Mouse (Mus musculus) c-Kit-negative CD71-positive TER-119-positive erythroid progenitor cells, embryonic 14.5 days (primary cell): Measurements from ENCODE around the gene B4galt3.

Experiments
- DNase-seq: peaks from one replicate; pipeline ENCODE4 v3.0.0-alpha.2; 2013; ENCODE audit warnings: low read depth, low spot score

The B4galt3 gene

DNA sequence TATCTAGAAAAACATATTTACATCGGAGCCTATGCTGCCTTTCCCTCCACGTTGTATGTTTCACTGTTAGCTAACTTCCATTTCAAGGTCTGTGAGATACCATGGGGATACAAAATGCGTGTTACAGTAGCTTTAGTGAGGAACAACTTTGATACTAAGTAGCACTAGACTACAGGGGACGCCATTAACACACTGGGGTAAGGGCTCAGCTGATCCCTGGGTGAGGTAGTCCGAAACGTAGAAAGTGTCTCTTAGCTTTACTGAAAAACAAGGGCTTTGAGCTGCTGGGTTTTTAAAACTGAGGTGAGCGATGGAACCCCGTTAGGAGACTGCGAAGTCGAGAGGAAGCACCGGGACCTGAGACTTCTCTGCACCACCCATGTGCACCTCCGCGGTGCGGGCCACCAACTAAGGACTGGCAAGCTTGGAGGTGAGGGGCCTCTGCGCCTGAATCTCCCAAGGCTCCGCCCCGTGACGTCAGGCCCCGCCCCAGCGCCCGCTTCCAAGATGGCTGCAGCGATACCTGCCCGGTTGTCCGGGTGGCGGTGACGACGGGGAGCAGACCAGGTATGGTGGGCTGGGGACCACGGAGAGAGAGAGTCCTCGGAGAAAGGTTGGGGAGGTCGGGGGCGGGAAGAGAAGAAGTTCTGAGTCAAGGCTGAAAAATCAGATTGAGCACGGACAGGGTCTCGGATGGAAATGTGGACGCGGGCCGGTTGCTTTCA, at the start of gene B4galt3:
Gene B4galt3, plus strand, starts transcription at position 481 of the 725 bp plus-strand sequence.
- DNase-seq, result peak; percentile 85

DNA sequence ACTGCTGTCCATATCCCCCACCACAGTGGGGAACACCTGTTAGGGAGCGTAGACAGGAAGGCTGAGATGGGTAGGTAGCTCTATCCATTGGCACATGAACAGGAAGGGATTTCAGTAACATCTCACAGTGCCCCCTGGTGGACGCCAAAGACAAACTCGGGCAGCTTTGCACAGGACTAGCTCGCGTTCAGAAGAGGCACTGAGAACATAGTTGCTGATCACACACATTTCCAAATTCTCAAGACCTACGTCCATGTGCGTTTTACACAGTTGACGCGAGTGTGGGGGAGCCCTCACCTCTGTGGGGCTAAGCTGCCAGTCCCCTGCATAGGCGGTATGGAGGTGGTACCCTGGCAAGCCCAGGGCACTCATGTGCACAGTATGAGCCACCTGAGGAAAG, 49.3 kb upstream of the B4galt3 start:
- DNase-seq, result peak; percentile 74

DNA sequence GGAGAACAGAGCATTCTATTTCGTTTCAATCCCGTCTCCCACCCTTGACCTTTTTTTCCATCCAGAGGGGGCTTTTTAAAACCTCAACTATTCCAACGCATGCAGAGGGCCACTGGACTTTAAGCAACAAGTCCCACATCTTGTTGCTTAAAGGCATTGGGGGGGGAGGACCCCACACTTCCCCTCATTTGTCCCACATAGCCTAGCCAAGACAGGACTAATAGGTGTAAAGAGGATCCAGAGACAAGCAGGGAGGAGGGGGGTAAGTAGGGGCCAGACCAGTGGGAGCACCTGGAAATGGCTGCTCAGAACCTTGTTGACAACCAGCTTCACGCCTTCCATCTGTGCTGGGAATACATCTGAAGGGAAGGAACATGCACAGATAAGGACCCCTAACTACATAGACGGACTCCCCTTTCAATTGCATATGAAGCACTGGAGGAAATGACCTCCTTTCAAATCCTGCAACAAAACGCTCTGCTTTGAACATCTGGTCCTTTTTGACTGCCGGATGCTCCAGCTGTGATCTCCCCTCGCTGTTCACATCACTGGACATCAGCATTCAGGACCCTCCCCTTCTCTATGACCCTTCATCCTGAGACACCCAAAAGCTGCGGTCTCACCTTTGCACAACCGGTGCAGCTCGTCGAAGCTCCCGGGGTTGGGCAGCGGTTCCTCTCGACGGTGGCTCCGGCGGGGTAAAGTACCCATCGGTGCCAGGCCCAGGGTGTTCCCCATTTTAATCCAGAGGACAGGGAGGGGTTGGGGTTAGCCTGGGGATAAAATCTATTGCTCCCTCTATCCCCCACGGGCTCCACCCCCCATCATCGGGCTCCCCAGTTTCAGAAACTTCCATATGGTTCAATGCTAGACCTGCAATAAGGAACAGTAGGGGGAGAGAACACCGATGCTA, 48.6 kb upstream of the B4galt3 start:
- DNase-seq, result no peak

DNA sequence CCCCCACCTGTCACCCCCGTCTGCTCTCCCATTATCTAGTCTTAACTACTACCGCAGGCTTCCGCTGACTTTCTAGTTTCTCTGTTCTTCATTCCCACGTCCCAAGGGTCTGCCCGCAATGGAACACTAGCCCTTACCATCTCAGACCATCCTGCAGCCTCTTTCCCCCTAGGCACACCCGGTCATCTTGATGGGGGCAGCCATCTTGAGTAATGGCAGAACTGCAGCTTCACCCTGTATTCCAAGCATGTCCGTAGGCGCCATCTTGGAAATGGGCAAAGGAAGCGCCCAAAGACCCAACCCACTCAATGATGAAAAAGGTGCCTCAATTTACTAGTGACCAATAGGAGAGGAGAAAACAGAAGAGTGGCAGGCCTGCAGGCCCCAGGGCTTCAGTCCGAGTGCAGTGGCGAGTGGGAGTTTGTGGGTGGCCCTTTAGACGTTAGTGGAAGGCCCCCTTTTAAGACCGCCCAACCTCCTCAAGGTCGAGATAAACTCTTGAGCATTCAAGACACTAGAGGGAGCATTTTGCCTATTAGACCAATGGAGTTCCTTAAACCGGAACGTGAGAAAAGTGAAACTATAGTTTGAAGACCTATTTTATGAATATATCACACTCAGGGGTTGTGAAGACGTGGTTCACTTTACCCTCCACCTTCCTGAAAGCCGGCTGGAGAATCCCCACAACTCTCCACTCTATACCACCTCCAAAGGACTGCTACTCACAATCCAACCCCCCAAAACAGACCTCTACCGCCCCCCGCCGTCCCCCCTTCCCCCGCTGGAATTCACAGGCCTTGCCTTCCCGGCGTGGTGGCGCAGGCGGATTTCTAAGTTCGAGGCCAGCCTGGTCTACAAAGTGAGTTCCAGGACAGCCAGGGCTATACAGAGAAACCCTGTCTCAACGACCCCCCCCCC, 47.6 kb upstream of the B4galt3 start, which contains the start of gene Tomm40l:
Gene Tomm40l, minus strand, starts transcription at position 277 of the 918 bp plus-strand sequence.
- DNase-seq, result peak; percentile 89

DNA sequence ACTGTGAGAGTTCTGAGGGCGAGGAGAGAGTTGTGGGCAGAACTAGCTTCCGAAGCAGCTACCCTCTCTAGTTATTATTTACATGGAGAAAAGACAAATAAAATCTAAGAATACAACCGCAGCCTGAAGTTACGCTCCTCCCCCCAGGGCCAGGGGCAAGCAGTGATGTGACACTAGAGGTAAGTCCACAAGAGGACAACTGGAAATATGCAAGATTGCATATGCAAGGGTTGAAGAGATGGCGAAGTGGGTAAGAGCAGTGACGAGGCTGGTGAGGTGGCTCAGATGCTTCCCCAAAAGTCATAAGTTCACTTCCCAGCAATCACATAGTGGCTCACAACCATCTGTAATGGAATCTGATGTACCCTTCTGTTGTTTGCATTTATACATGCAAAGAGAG, 47.0 kb upstream of the B4galt3 start:
- DNase-seq, result no peak

DNA sequence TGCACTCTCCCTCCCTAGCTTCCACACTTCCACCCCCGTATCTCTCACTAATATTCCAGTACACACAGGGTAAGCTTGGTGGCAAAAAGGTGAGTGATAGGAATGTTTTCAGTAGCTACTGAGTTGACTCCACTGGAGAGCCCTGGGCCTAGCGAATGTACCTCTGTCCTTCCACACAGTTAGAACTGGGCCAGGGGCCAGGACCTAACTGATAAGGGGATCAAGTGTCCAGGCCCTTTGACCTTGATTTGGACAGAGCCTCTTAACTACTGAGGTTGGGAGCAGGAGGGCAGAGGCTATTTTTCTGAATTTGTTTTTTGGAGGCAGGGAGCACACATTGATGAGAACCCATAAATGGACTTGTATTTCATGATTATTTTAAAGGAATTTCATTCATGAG, 46.3 kb upstream of the B4galt3 start:
- no peak for DNase-seq

DNA sequence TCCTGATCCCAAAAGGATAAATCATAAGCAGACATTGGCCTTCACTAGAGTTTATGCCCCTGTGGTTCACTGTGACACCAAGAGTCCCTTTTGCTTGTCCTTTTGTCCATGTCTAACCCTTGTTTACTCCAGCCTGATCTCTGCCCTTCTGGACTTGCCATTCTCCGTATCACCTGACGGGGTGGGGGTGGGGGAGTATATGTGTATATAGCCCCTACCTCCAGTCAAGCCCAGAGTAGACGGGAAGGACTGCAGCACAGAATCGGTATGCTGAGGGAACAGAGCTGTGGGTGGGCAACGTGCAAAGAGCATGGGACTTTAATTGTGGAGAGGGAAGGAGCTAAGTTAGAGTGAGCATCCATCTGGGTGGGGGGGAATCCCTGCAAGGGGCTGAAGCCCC, 45.3 kb upstream of the B4galt3 start, which contains the start of gene Apoa2:
Gene Apoa2, plus strand, starts transcription at position 198 of the 400 bp plus-strand sequence.
- DNase-seq, result no peak

DNA sequence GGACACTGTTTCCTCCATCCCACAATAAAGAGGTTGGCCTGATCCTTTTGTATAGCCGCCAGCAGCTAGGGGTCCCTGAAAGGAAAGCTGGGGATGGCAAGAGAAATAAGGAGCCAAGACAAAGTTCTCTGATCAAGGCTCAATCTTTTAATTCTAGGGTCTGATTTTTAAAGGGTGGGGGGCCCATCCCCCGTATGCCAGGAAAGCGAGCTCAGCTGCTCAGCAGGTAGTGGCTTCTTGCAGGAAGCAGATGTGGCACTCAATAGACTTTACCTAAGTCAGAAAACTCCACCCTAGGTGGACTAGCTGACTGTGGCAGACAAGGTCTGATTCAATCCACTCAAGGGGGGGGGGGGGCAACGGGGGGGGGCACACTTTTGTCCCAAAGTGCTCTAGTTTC, 43.3 kb upstream of the B4galt3 start:
- no peak for DNase-seq

DNA sequence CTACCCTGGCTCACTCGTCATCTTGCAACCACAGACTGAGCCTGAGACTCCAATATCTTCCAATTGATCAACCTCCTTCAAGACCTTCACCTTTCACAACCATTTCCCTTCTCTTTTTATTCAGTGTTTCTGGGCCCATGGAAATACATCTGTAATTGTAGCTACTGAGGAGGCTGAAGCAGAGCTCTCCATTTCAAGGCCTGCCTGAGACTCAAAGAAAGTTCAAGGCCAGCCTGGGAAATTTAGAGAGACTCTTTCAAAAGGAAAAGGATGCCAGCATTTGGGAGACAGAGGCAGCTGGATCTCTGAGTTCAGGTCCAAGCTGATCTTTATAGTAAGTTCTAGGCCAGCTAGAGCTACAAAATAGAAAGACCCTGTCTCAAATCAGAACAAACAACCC, 42.2 kb upstream of the B4galt3 start:
- no peak for DNase-seq

DNA sequence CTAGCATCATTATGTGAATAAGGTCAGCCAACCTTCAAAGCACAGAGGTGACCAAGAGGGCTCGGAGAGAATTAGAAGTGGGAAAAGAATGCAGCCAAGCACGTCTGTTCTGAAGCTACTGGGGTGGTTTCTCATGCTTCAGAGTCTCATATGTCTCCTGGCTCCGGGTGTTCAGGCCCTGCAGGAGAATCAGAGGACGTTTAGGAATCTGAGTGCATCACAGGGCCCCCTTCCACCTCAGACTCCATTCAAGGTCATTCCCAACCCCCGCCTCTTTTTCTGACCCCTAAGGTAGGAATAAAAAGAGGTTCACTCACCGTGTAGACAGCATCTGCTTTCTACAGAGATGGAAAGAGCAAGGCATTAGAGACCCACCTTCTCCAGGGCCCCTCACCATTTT, 40.4 kb upstream of the B4galt3 start:
- no peak for DNase-seq

DNA sequence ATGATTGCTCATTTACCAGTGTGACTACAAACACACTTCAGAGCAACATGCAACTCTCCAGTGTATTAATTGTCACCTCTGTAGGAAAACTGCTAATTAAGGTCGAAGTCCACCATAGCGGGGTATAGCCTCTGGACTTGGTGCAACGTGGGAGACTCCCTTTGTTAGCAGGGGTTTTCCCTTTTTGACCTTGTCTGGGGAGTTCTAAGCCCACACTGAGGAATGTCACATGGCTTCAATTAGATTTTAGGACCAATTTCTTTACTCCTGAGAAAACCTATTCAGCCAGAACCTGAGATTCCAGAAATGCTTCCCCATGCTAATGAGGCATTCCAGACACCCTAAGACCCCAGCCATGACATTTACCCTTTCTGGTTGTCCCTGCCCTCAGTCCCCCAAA, 39.9 kb upstream of the B4galt3 start:
- no peak for DNase-seq

DNA sequence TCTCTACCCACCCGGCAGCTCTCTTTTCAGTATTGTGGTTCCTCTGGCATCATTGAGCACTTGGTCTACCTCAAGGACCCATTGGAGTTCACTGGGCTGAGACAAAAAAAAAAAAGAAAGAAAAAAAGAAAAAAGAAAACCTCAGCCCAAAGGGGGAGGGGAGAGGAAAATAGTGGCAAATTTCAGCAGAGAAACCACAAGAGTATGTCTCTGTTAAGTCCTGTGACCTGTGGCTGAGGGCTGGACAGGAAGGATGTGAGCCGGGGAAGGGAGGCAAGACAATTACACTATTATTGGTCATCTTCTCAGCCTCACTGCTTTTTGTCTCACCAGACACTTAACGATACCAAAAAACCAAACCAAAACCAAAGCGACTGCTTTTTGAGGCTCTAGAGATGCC, 38.3 kb upstream of the B4galt3 start:
- no peak for DNase-seq

DNA sequence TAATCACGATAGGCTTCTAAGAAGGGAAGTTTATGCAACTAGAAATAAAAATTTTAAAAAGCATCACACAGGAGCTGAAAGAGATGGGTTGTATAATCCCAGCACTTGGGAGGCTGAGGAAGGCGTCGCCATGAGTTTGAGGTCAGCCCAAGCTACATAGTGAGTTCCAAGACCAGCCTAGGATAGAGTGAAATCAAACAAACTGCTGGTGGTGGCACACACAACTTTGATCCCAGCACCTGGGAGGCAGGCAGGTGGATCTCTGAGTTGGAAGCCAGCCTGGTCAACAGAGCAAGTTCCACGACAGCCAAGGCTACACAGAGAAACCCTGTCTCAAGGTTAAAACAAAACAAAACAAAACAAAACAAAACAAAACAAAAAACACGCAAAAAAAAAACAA, 37.8 kb upstream of the B4galt3 start:
- DNase-seq, result no peak

DNA sequence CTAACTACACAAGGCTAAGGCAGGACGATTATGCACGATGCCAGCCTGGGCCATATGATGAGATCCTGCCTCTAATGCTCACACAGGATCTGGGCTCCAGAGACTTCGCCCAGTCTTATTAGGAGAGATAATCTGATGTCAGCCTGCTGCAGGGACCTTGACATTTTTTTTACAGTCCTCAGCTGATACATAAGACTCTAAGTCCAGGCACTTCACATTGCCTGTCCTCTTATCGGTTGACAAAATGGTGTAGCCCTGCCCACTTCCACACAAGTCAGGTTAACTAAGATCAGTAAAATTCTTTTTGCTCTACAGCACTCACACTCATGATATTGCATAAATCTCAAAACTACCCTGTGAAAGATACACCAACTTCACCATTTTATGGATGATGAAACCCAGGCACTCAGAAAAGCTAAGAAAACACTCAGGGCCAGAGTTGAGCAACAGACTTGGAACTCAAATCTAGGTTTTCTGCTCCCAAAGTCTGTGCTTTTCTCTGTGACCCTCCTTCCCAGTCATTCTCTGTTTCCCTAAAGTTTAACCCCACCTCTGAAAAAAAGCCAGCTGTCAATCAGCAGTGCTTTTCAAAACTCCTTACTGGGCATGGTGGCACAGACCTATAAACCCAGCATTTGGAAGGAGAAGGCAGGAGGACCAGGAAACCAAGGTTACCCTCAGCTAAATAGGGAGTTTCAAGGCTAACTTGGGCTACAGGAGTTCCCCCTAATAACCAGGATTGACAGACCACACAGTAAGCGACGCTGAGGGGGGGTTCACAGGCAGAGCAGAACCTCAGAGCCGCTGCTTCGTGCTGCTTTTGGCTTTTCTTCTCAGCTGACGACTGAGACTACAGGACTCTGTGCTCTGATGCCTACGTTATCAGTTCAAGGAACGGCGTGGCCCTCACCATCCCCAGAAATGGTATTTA, 37.1 kb upstream of the B4galt3 start:
- no peak for DNase-seq

DNA sequence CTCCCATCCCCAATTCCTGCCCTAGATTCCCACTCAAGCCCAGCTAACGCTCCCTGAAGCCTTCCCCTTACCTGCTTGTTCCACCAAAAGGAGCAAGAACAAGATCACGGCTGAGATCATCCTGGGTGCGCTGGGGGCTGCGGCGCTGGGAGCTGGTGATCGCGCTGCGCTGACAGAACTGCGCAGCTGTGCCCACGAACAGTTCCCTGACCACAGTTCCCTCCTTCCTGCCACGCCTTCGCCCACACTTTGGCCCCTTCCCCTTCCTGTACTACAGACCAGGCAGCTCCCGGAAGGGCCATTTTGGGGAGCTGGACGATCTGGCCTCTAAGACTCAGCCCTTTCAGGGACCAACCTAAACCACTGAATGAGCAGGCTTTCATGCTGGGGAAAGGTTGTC, 36.0 kb upstream of the B4galt3 start, which contains the start of gene Fcer1g:
Gene Fcer1g, minus strand, starts transcription at position 240 of the 400 bp plus-strand sequence.
- DNase-seq, result no peak

DNA sequence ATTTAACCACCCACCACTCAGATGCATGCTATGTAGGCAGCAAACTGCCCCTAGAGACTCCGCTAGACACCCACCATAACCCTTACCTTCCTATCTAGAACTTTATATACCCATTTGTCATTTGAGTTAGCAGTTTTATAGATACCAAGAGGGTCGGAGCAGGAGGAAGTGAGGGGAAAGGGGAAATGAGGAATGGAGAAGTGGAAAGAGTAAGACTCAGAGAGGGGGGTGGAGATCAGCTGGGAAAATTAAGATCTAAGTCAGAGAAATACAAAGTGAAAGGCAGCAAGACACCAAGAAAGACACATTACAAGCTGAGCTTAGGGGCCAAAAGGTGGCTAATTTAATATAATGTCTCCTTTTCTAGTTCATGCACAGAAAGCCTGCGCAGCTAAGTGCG, 35.6 kb upstream of the B4galt3 start:
- no peak for DNase-seq

DNA sequence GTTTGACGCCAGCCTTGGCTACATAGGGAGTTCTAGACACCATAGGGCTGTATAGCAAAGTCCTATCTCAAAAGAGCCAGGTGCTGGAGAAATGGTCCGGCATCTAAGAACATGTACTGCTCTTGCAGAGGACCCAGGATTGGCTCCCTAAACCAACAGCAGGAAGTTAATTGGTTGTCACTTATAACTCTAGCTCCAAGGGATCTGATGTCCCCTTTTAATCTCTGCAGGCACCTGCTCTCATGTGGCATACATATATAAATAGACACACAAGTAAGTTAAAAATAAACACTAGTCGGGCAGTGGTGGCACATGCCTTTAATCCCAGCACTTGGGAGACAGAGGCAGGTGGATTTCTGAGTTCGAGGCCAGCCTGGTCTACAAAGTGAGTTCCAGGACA, 34.3 kb upstream of the B4galt3 start:
- DNase-seq, result no peak

DNA sequence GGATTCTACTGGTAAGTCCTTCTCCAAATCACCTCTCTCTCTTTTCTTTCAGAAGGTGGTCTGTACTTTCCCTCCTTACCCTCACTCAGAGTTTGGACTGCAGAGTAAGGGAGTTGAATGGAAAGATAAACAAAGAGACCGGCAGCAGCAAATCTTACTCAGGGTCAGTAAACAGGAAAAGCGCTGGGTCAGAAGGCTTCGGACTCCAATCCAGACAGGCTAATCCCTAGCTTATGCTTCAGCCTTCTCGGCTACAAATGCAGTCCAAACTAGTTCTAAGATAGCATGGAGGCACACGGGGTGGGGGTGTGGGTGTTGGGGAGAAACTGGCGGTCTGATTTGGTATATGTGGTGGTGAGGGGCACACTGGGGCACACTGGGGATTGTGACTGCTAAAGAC, 32.7 kb upstream of the B4galt3 start:
- DNase-seq, result no peak

DNA sequence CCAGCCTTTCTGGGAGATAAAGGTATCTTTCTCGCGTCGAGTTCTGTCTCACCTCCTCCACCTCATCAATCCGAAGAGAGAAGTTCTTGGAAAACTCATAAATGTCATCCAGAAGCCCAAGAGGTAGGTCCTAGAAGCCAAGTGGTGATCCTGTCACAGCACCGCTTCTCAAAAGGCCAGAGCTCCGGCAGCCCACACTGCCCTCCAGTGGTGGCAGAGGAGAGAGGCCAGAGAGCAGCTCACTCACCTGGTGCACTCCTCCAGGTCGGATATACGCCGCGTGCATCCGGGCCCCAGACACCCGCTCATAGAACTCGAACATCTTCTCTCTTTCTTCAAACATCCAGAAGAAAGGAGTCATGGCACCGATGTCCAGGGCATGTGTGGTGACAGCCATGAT, 31.7 kb upstream of the B4galt3 start:
- no peak for DNase-seq

DNA sequence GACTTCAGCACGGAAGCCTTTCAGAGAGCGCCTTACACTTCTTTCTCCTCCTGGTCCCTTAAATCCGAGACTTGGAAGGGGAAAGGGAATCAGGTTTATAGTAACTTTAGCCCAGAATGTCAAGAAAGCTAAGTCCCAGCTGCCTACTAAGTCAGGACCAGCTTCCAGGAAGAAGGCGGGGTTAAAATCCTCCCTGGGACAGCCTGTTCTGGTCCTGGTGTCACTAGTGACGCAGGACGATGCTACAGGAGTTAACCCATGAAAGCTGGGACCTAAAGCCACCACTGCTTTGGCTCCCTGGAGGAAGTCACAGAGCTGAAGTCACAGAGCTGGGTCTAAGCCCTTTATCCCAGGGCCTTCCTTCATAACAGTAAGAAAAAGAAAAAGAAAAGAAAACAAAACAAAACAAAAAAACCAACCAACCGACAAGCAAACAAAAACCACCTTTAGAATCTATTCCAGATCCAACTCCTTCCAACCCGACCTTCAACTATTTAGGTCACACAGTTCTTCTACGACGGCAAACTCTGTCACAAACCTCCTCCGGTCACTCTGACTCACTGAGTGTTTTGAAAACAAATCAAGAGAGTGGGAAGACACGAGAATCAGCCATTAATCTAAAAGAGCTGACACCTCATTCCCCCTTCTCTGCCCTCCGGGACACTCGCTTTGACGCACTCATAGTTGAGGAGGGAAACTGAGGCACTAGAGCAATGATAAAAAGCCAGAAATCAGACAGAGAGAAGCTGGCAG, 30.0 kb upstream of the B4galt3 start:
- no peak for DNase-seq
